Mouse (Mus musculus) intestine, embryonic 16.5 days (tissue): Measurements from ENCODE around the gene Narfl. TPM values are rescaled to one million over a fixed set of nuclear protein-coding genes. Genes with fewer than 3 reads are reported as not detected.
A peak's percentile ranks its signal among the peaks of the same experiment; 100 is the strongest.

Source experiments
- ATAC-seq: fragments of 200-750 bp; cut with Nextera tagmentation; 2 replicates; pipeline ENCODE4 v1.8.0; 2017; ENCODE audit warnings: moderate TSS enrichment, moderate library complexity
- H3K27ac ChIP-seq: fragments of 300-500 bp; sonication (generic); 2 replicates; pipeline ENCODE4 v1.5.1; 2014; ENCODE audit warnings: mild to moderate bottlenecking, low read length
- H3K27me3 ChIP-seq: fragments of 300-500 bp; sonication (generic); replicated peaks from 2 replicates; pipeline ENCODE4 v1.6.1; 2014; ENCODE audit warnings: low read length, control low read depth, mixed read lengths; ENCODE audit not compliant: control insufficient read depth, insufficient read depth
- H3K36me3 ChIP-seq: fragments of 300-500 bp; sonication (generic); 2 replicates; pipeline ENCODE4 v1.6.1; 2014; ENCODE audit warnings: low read length, control low read depth; ENCODE audit not compliant: control insufficient read depth, insufficient read depth
- H3K4me1 ChIP-seq: fragments of 300-500 bp; sonication (generic); 2 replicates; pipeline ENCODE4 v1.6.1; 2014; ENCODE audit warnings: low read length, control low read depth, mixed read lengths; ENCODE audit not compliant: control insufficient read depth, insufficient read depth
- H3K4me2 ChIP-seq: fragments of 300-500 bp; sonication (generic); 2 replicates; pipeline ENCODE4 v1.6.1; 2014; ENCODE audit warnings: low read depth, low read length, control low read depth
- H3K4me3 ChIP-seq: fragments of 300-500 bp; sonication (generic); 2 replicates; pipeline ENCODE4 v1.5.1; 2014; ENCODE audit warnings: mild to moderate bottlenecking, low read length
- H3K9ac ChIP-seq: fragments of 300-500 bp; sonication (generic); 2 replicates; pipeline ENCODE4 v1.6.1; 2014; ENCODE audit warnings: low read depth, low read length
- H3K9me3 ChIP-seq: fragments of 300-500 bp; sonication (generic); 2 replicates; pipeline ENCODE4 v1.6.1; 2016; ENCODE audit warnings: low read length, control low read depth; ENCODE audit not compliant: control insufficient read depth
- WGBS: fragments of 180-500 bp; shearing (Covaris S2); extraction: QIAGEN DNeasy Blood & Tissue Kit; methylation state at CpG from one replicate; pipeline ENCODE4 v1.1.7; 2014; 5-methylcytosine and 5-hydroxymethylcytosine counted together
- microRNA-seq: library from miRNA; unstranded; fragments of <30 nt; microRNA quantifications from one replicate; pipeline ENCODE4, GENCODE M21; 2016
- polyA plus RNA-seq: library from polyadenylated mRNA; unstranded; fragments of >200 nt; fragmentation: Nextera tagmentation; extraction: Ambion mirVana; gene quantifications from 2 replicates; pipeline ENCODE4 v1.2.1, GENCODE M21; 2015

Gene Narfl
- polyA plus RNA-seq, 1 experiment from 2014 or later = 34.6 TPM

- peak overlapping the region; percentile 69 for H3K4me3 ChIP-seq
- H3K27ac ChIP-seq = peak overlapping the region; percentile 93
- no peaks in the 10 kb centered on the region for H3K27me3 ChIP-seq
- H3K9ac ChIP-seq = peak overlapping the region; percentile 82
- H3K4me1 ChIP-seq = peaks cover 50% of the 10 kb centered on the region
- WGBS = 39% methylated on average over 8 of the region's 8 CpGs
- H3K36me3 ChIP-seq = peaks cover 15% of the 10 kb centered on the region
- ATAC-seq = no peak
- H3K9me3 ChIP-seq = no peaks in the 10 kb centered on the region
- peak overlapping the region; percentile 67 for H3K4me2 ChIP-seq
These were observed 56.0 kb downstream of the Narfl start for GRCm38 (mm10) chr17:25829558-25830017.

- H3K9ac ChIP-seq = 0 out of 2 replicates have a peak overlapping the region, but pooled peaks have one; percentile 82
- 0 out of 2 replicates have a peak overlapping the region, but pooled peaks have one; percentile 93 for H3K27ac ChIP-seq
- H3K4me3 ChIP-seq = peak overlapping the region; percentile 69
- no peaks in the 10 kb centered on the region for H3K27me3 ChIP-seq
- H3K4me1 ChIP-seq = peaks cover 50% of the 10 kb centered on the region
- peak overlapping the region; percentile 67 for H3K4me2 ChIP-seq
- no peak for ATAC-seq
- no peaks in the 10 kb centered on the region for H3K9me3 ChIP-seq
- WGBS = 80% methylated on average over 4 of the region's 4 CpGs
- H3K36me3 ChIP-seq = peaks cover 15% of the 10 kb centered on the region
These were observed 56.7 kb downstream of the Narfl start for GRCm38 (mm10) chr17:25830200-25830753.

GRCm38 (mm10) chr17:25830806-25831431 lies 57.3 kb downstream of the Narfl start:
- Histone ChIP-seq H3K27ac (no peak overlapping the region), H3K4me3 (peak overlapping the region; percentile 85), H3K36me3 (peaks cover 15% of the 10 kb centered on the region), H3K9ac (peak overlapping the region; percentile 90; the same call in 1 of the 2 replicates), H3K27me3 (no peaks in the 10 kb centered on the region), H3K4me2 (peak overlapping the region; percentile 98), H3K4me1 (peaks cover 54% of the 10 kb centered on the region), H3K9me3 (no peaks in the 10 kb centered on the region)
- WGBS = 82% methylated on average over 14 of the region's 14 CpGs
- ATAC-seq = no peak

- peaks cover 10% of the 10 kb centered on the region for H3K36me3 ChIP-seq
- H3K4me3 ChIP-seq = peak overlapping the region; percentile 85
- peak overlapping the region; percentile 93 for H3K27ac ChIP-seq
- peak overlapping the region; percentile 90 for H3K9ac ChIP-seq
- no peaks in the 10 kb centered on the region for H3K27me3 ChIP-seq
- H3K9me3 ChIP-seq = no peaks in the 10 kb centered on the region
- no peak for ATAC-seq
- WGBS = 45% methylated on average over 21 of the region's 21 CpGs
- H3K4me2 ChIP-seq = peak overlapping the region; percentile 98
- H3K4me1 ChIP-seq = peaks cover 61% of the 10 kb centered on the region
These were observed 58.1 kb downstream of the Narfl start for GRCm38 (mm10) chr17:25831451-25832281.

GRCm38 (mm10) chr17:25832436-25833290 lies 59.1 kb downstream of the Narfl start:
- peak overlapping the region; percentile 98 for H3K4me2 ChIP-seq
- no peaks in the 10 kb centered on the region for H3K9me3 ChIP-seq
- peak overlapping the region; percentile 90 for H3K9ac ChIP-seq
- peak overlapping the region; percentile 97 for H3K27ac ChIP-seq
- peak overlapping the region; percentile 85 for H3K4me3 ChIP-seq
- peaks cover 70% of the 10 kb centered on the region for H3K4me1 ChIP-seq
- under 1% methylated on average over 77 of the region's 77 CpGs for WGBS
- no peaks in the 10 kb centered on the region for H3K27me3 ChIP-seq
- peaks cover 10% of the 10 kb centered on the region for H3K36me3 ChIP-seq
- peak; percentile 89 for ATAC-seq

Small RNA genes within 50 kb of the gene (microRNA-seq; reads per million reads assigned to microRNA genes)
- gene Gm25083 (not detected), gene Mir3082 (not detected), gene Mir6966 (not detected)

Other genes with a start within 250 kb of the Narfl start
- gene Sox8, start 203.1 kb upstream of the Narfl start, polyA plus RNA-seq = 3.6 and 4.3 TPM in 2 replicates
- 39.1 and 40.6 TPM in 2 replicates for gene Lmf1, start 194.7 kb upstream of the Narfl start, polyA plus RNA-seq
- 1.9 TPM in 2 replicates for gene Gng13, start 56.6 kb upstream of the Narfl start, polyA plus RNA-seq
- 20.6 and 22.7 TPM in 2 replicates for gene Chtf18, start 46.4 kb upstream of the Narfl start, polyA plus RNA-seq
- gene Rpusd1, start 46.1 kb upstream of the Narfl start, polyA plus RNA-seq = 15.8 and 19.4 TPM in 2 replicates
- 0.05 TPM in 2 replicates for gene Mslnl, start 37.7 kb upstream of the Narfl start, polyA plus RNA-seq
- 27.7 and 33.3 TPM in 2 replicates for gene Msln, start 19.4 kb upstream of the Narfl start, polyA plus RNA-seq
- 36.8 and 41.1 TPM in 2 replicates for gene Haghl, start 11.9 kb downstream of the Narfl start, polyA plus RNA-seq
- 0.16 and 0.27 TPM in 2 replicates for gene Ccdc78, start 12.8 kb downstream of the Narfl start, polyA plus RNA-seq
- 111 and 112 TPM in 2 replicates for gene Fam173a, start 19.1 kb downstream of the Narfl start, polyA plus RNA-seq
- gene AC134908.4, start 21.9 kb downstream of the Narfl start, polyA plus RNA-seq = not detected in 2 replicates
- 34.6 and 37.0 TPM in 2 replicates for gene Metrn, start 23.4 kb downstream of the Narfl start, polyA plus RNA-seq
- gene Fbxl16, start 35.3 kb downstream of the Narfl start, polyA plus RNA-seq = 2.2 and 2.4 TPM in 2 replicates
- gene Wdr24, start 49.9 kb downstream of the Narfl start, polyA plus RNA-seq = 23.4 and 25.5 TPM in 2 replicates
- 50.1 and 50.9 TPM in 2 replicates for gene Jmjd8, start 55.1 kb downstream of the Narfl start, polyA plus RNA-seq
- gene Stub1, start 59.6 kb downstream of the Narfl start, polyA plus RNA-seq = 303 and 321 TPM in 2 replicates
- 1.6 and 2.0 TPM in 2 replicates for gene Rhbdl1, start 63.5 kb downstream of the Narfl start, polyA plus RNA-seq
- gene Gm20683, start 68.0 kb downstream of the Narfl start, polyA plus RNA-seq = 1.4 and 2.3 TPM in 2 replicates
- gene Rhot2, start 71.1 kb downstream of the Narfl start, polyA plus RNA-seq = 21.5 and 23.2 TPM in 2 replicates
- gene Wdr90, start 87.7 kb downstream of the Narfl start, polyA plus RNA-seq = 11.3 and 11.9 TPM in 2 replicates
- gene Mcrip2, start 95.0 kb downstream of the Narfl start, polyA plus RNA-seq = 79.5 and 89.3 TPM in 2 replicates
- 61.0 and 66.9 TPM in 2 replicates for gene Mettl26, start 101.3 kb downstream of the Narfl start, polyA plus RNA-seq
- 0.16 and 0.55 TPM in 2 replicates for gene Wfikkn1, start 107.1 kb downstream of the Narfl start, polyA plus RNA-seq
- gene Rab40c, start 146.0 kb downstream of the Narfl start, polyA plus RNA-seq = 23.2 and 24.3 TPM in 2 replicates
- 57.8 and 59.7 TPM in 2 replicates for gene Pigq, start 171.2 kb downstream of the Narfl start, polyA plus RNA-seq
- 0.73 TPM in 1 of 2 replicates, not detected in the other for gene Nhlrc4, start 171.2 kb downstream of the Narfl start, polyA plus RNA-seq
- gene A930017K11Rik, start 178.8 kb downstream of the Narfl start, polyA plus RNA-seq = 0.21 and 0.22 TPM in 2 replicates
- 22.3 and 24.5 TPM in 2 replicates for gene Capn15, start 212.0 kb downstream of the Narfl start, polyA plus RNA-seq